Mouse (Mus musculus) embryonic fibroblast, embryonic 13.5 days (primary cell): ENCODE measurements around the gene Efcab8.
"Not testable (repeated sequence)": the region's sequence is repeated elsewhere in the genome, so short reads cannot be mapped to it uniquely, and the experiment has no call there.

Experiments used
- CTCF ChIP-seq: IDR thresholded peaks from 2 replicates; pipeline ENCODE4 v1.5.1; 2011; ENCODE audit warnings: mild to moderate bottlenecking, control low read depth, low read length, moderate library complexity, borderline replicate concordance; ENCODE audit not compliant: insufficient read depth
- POLR2A ChIP-seq: IDR thresholded peaks from 2 replicates; pipeline ENCODE4 v1.6.1; 2011; ENCODE audit warnings: low read depth, mild to moderate bottlenecking, control low read depth, low read length, moderate library complexity

DNA sequence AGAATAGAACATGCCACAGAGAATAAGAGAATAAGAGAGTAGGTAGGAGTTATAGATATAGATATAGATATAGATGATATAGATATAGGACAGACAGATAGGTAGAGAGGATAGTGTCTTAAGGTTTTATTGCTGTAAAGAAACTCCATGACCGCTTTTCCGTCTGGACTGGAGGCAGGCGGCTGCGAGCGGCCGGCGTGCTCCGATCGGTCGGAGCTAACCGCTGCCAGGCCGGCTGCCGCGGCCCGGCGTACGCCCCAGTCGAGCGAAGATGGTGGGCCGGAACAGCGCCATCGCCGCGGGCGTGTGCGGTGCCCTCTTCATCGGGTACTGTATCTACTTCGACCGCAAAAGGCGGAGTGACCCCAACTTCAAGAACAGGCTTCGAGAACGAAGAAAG lies 46.2 kb downstream of the Efcab8 start:
- not testable (repeated sequence) for TF ChIP-seq CTCF, POLR2A
